Mouse (Mus musculus) kidney, adult 2 months (tissue): ENCODE measurements around the gene Hnrnpul2.
"Not testable (repeated sequence)": the region's sequence is repeated elsewhere in the genome, so short reads cannot be mapped to it uniquely, and the experiment has no call there.

Source experiments
- CTCF ChIP-seq: fragments of 200-500 bp; conservative IDR thresholded peaks from 2 replicates; pipeline ENCODE4 v1.5.1; 2011; ENCODE audit warnings: low read depth, mild to moderate bottlenecking, control low read depth, low read length, moderate library complexity, mixed read lengths; ENCODE audit not compliant: insufficient read depth, insufficient read length
- POLR2A ChIP-seq: fragments of 200-500 bp; IDR thresholded peaks from one replicate; pipeline ENCODE4 v1.6.1; 2011; ENCODE audit warnings: low read depth, low read length, control low read depth

DNA sequence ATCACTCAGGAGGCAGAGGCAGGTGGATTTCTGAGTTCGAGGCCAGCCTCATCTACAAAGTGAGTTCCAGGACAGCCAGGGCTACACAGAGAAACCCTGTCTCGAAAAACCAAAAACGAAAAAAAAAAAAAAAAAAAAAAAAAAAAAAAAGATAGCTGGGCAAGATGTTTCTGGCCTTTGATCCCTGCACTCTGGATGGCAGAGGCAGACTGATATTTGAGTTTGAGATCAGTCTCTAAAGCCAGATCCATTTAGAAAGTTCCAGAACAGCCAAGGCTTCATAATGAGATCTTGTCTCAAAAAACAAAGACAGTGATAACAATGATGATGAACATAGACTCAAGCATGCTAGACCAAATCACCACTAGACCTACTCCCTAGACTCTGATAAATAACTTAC, 50.6 kb downstream of the Hnrnpul2 start:
- not testable (repeated sequence) for TF ChIP-seq CTCF, POLR2A
